ENCODE assay signal across 13 mouse cellular contexts in genomic region chr4:47319561-47320321, GRCm38 (mm10). TPM values are rescaled to one million over a fixed set of nuclear protein-coding genes. Genes with fewer than 3 reads are reported as not detected.
DNase-seq lines count a peak whose midpoint lies in the region; ATAC-seq lines count a peak whose summit lies in the region.
"Had no signal": no experiment of that assay in that cellular context is flagged by ENCODE, and none has a peak within 500 bp of the region (broad histone marks: within the 10 kb centered on the region; RNA-seq: fewer than 3 reads in every experiment).

No protein-coding gene starts in this region.

- peak; percentile 58 to 70 for ATAC-seq in hematopoietic stem cell, adult 5-6 weeks (replicated peaks in 1 of 2; ENCODE audit: insufficient read depth in 1 of 2, low FRiP score in 2 of 2, low TSS enrichment in 1 of 2, low read depth in 1 of 2, poor library complexity in 2 of 2, severe bottlenecking in 2 of 2)
- ATAC-seq: forebrain, postnatal 0 days had no signal

- intact Hi-C loops in left cerebral cortex, postnatal 25 days (cut with DNase I) = no loop called here

- DNase-seq in spleen, postnatal 36 days (ENCODE audit: low spot score in 2 of 2) = peak; percentile 14 to 25
- no peak for DNase-seq in spleen, adult 12 weeks (ENCODE audit: low spot score)
- DNase-seq in naive thymus-derived CD4-positive, alpha-beta T cell, adult 2 months (ENCODE audit: low read depth) = peak; percentile 79
- no peak for DNase-seq in left cerebral cortex, postnatal 25 days (ENCODE audit: low spot score in 2 of 2)
- no peak for DNase-seq in frontal cortex, postnatal 14 days (ENCODE audit: low spot score in 2 of 2)
- DNase-seq in embryo, embryonic 9.5 days (ENCODE audit: extremely low spot score) = no peak
- DNase-seq: adrenal gland, adult 8-10 months; cerebellum, adult 9-11 months; forebrain, postnatal 0 days; kidney, postnatal 25 days; midbrain, embryonic 14.5 days; right cerebral cortex, postnatal 14 days had no signal

RNA-seq across cellular contexts. Expression of gene Tgfbr1, which starts 33.3 kb away (rescaled TPM):
- total RNA-seq in hematopoietic stem cell, adult 5-6 weeks (2017) = 34.1 and 38.3 TPM in 2 replicates
- total RNA-seq in left cerebral cortex, postnatal 25 days (2021) = 10 to 100 TPM; 18.4 to 18.8 TPM

Comparison
In these comparisons a context has a peak if more than half of its experiments do, and no peak if none do; other contexts are left out.
1. DNase-seq: peak in spleen, postnatal 36 days (2 of 2) and naive thymus-derived CD4-positive, alpha-beta T cell, adult 2 months (single experiment); none in spleen, adult 12 weeks (single experiment), left cerebral cortex, postnatal 25 days (0 of 2), frontal cortex, postnatal 14 days (0 of 2) and embryo, embryonic 9.5 days (single experiment).